Mouse (Mus musculus) frontal cortex, adult 2 months (tissue): Measurements from ENCODE around the gene Vmn2r47. TPM values are rescaled to one million over a fixed set of nuclear protein-coding genes. Genes with fewer than 3 reads are reported as not detected.
"Not testable (repeated sequence)": the region's sequence is repeated elsewhere in the genome, so short reads cannot be mapped to it uniquely, and the experiment has no call there.

Experiments used
- DNase-seq, 2 experiments: peaks; one replicate each; pipeline ENCODE4 v3.0.0; 2022; ENCODE audit warnings: low spot score in 1 of 2; ENCODE audit errors: extremely low spot score in 1 of 2
- polyA plus RNA-seq: library from polyadenylated mRNA; depleted of rRNA; stranded (reverse); fragments of >200 nt; gene quantifications from 2 replicates; pipeline ENCODE4 v1.2.3, GENCODE M21; 2012; rRNA removed

Vmn2r47 gene
- polyA plus RNA-seq = not detected in 2 replicates

- DNase-seq = not testable (repeated sequence)
Observed at GRCm38 (mm10) chr7:9841225-9841624, at the start of gene Vmn2r47. Gene Vmn2r47 (minus strand): TSS chr7:9841325.

GRCm38 (mm10) chr7:9770471-9770870 is 70.7 kb downstream of the Vmn2r47 start, which contains the start of gene Vmn2r46:
Gene Vmn2r46 (minus strand): TSS chr7:9770571.
- DNase-seq = not testable (repeated sequence)

Other genes starting within 250 kb of the Vmn2r47 start
- gene Vmn2r46, start 70.8 kb downstream of the Vmn2r47 start, polyA plus RNA-seq = not detected in 2 replicates
- not detected in 2 replicates for gene Vmn2r48, start 112.3 kb upstream of the Vmn2r47 start, polyA plus RNA-seq
- not detected in 2 replicates for gene Vmn2r49, start 150.9 kb upstream of the Vmn2r47 start, polyA plus RNA-seq
- not detected in 2 replicates for gene Vmn2r50, start 212.0 kb upstream of the Vmn2r47 start, polyA plus RNA-seq